Mouse (Mus musculus): ENCODE measurements at regions not wholly inside any gene's neighbourhood (a gene's known extent, or its start where the extent isn't known, plus 50 kb on each side); places are given as distances from the start of the nearest gene placed in this dataset.

GRCm38 (mm10) chr16:57857071-57857470 lies 102.5 kb upstream of the Col8a1 start:
- Histone ChIP-seq H3K4me3 (ENCODE audit: insufficient read depth, poor library complexity, severe bottlenecking) (no peak overlapping the region), H3K27me3 (ENCODE audit: control insufficient read depth, insufficient read depth, insufficient read length) (no peaks in the 10 kb centered on the region), H3K79me3 (ENCODE audit: low read depth) (no peaks in the 10 kb centered on the region), H3K79me2 (ENCODE audit: control insufficient read depth, insufficient read depth) (no peaks in the 10 kb centered on the region), H3K36me3 (ENCODE audit: control insufficient read depth, insufficient read depth) (no peaks in the 10 kb centered on the region), H3ac (ENCODE audit: control insufficient read depth, insufficient read length, low read depth) (no peak overlapping the region)
- no peak for TF ChIP-seq USF1 (IDR thresholded peaks at IDR 0.05; ENCODE audit: low read depth)
- TF ChIP-seq MYOD1 (IDR thresholded peaks at IDR 0.05; ENCODE audit: control insufficient read depth, insufficient read length, low read depth) = no peak
- no peak for TF ChIP-seq MYOG (IDR thresholded peaks at IDR 0.05; ENCODE audit: control insufficient read depth, extremely low read depth, insufficient read length)
- TF ChIP-seq CTCF (IDR thresholded peaks at IDR 0.05; ENCODE audit: control insufficient read depth, insufficient read depth, insufficient read length) = no peak
- no peak for TF ChIP-seq CEBPB (IDR thresholded peaks at IDR 0.05; ENCODE audit: low read depth)
- no peak for TF ChIP-seq MAX (IDR thresholded peaks at IDR 0.05)
- TF ChIP-seq FOSL1 (IDR thresholded peaks at IDR 0.05; ENCODE audit: insufficient read depth, low read length, poor library complexity, severe bottlenecking) = no peak

- Histone ChIP-seq H3K27me3 (ENCODE audit: control insufficient read depth, insufficient read depth, insufficient read length) (no peaks in the 10 kb centered on the region), H3ac (ENCODE audit: control insufficient read depth, insufficient read length, low read depth) (no peak overlapping the region), H3K79me3 (ENCODE audit: low read depth) (no peaks in the 10 kb centered on the region), H3K4me3 (ENCODE audit: insufficient read depth, poor library complexity, severe bottlenecking) (no peak overlapping the region), H3K36me3 (ENCODE audit: control insufficient read depth, insufficient read depth) (no peaks in the 10 kb centered on the region), H3K79me2 (ENCODE audit: control insufficient read depth, insufficient read depth) (no peaks in the 10 kb centered on the region)
- TF ChIP-seq USF1 (IDR thresholded peaks at IDR 0.05; ENCODE audit: low read depth) (no peak), MYOD1 (IDR thresholded peaks at IDR 0.05; ENCODE audit: control insufficient read depth, insufficient read length, low read depth) (no peak)
These were observed 103.7 kb upstream of the Col8a1 start for GRCm38 (mm10) chr16:57858151-57858764.

- Histone ChIP-seq H3K27me3 (ENCODE audit: control insufficient read depth, insufficient read depth, insufficient read length) (no peaks in the 10 kb centered on the region), H3K36me3 (ENCODE audit: control insufficient read depth, insufficient read depth) (no peaks in the 10 kb centered on the region), H3K4me3 (ENCODE audit: insufficient read depth, poor library complexity, severe bottlenecking) (no peak overlapping the region), H3K79me2 (ENCODE audit: control insufficient read depth, insufficient read depth) (no peaks in the 10 kb centered on the region), H3ac (ENCODE audit: control insufficient read depth, insufficient read length, low read depth) (no peak overlapping the region), H3K79me3 (ENCODE audit: low read depth) (no peaks in the 10 kb centered on the region)
- no peak for TF ChIP-seq CTCF (IDR thresholded peaks at IDR 0.05; ENCODE audit: control insufficient read depth, insufficient read depth, insufficient read length)
These were observed 104.2 kb upstream of the Col8a1 start for GRCm38 (mm10) chr16:57858765-57859201.

GRCm38 (mm10) chr16:57863206-57863860 lies 108.8 kb upstream of the Col8a1 start:
- Histone ChIP-seq H3K79me2 (ENCODE audit: control insufficient read depth, insufficient read depth) (no peaks in the 10 kb centered on the region), H3K27me3 (ENCODE audit: control insufficient read depth, insufficient read depth, insufficient read length) (no peaks in the 10 kb centered on the region), H3ac (ENCODE audit: control insufficient read depth, insufficient read length, low read depth) (no peak overlapping the region), H3K79me3 (ENCODE audit: low read depth) (no peaks in the 10 kb centered on the region), H3K36me3 (ENCODE audit: control insufficient read depth, insufficient read depth) (no peaks in the 10 kb centered on the region), H3K4me3 (ENCODE audit: insufficient read depth, poor library complexity, severe bottlenecking) (no peak overlapping the region)
- TF ChIP-seq MYOD1 (IDR thresholded peaks at IDR 0.05; ENCODE audit: control insufficient read depth, insufficient read length, low read depth) = no peak
- no peak for TF ChIP-seq CTCF (IDR thresholded peaks at IDR 0.05; ENCODE audit: control insufficient read depth, insufficient read depth, insufficient read length)
- TF ChIP-seq USF1 (IDR thresholded peaks at IDR 0.05; ENCODE audit: low read depth) = no peak
- TF ChIP-seq MAX (IDR thresholded peaks at IDR 0.05) = no peak
- no peak for TF ChIP-seq CEBPB (IDR thresholded peaks at IDR 0.05; ENCODE audit: low read depth)
- no peak for TF ChIP-seq FOSL1 (IDR thresholded peaks at IDR 0.05; ENCODE audit: insufficient read depth, low read length, poor library complexity, severe bottlenecking)
- TF ChIP-seq MYOG (IDR thresholded peaks at IDR 0.05; ENCODE audit: control insufficient read depth, extremely low read depth, insufficient read length) = no peak

- Histone ChIP-seq H3K4me3 (ENCODE audit: insufficient read depth, poor library complexity, severe bottlenecking) (no peak overlapping the region), H3K79me3 (ENCODE audit: low read depth) (no peaks in the 10 kb centered on the region)
- no peak for TF ChIP-seq CEBPB (IDR thresholded peaks at IDR 0.05; ENCODE audit: low read depth)
- no peak for TF ChIP-seq MYOG (IDR thresholded peaks at IDR 0.05; ENCODE audit: control insufficient read depth, extremely low read depth, insufficient read length)
- TF ChIP-seq CTCF (IDR thresholded peaks at IDR 0.05; ENCODE audit: control insufficient read depth, insufficient read depth, insufficient read length) = no peak
- TF ChIP-seq FOSL1 (IDR thresholded peaks at IDR 0.05; ENCODE audit: insufficient read depth, low read length, poor library complexity, severe bottlenecking) = no peak
- TF ChIP-seq MYOD1 (IDR thresholded peaks at IDR 0.05; ENCODE audit: control insufficient read depth, insufficient read length, low read depth) = no peak
- TF ChIP-seq MAX (IDR thresholded peaks at IDR 0.05) = no peak
- no peak for TF ChIP-seq USF1 (IDR thresholded peaks at IDR 0.05; ENCODE audit: low read depth)
These were observed 122.3 kb upstream of the Col8a1 start for GRCm38 (mm10) chr16:57876857-57877256.

GRCm38 (mm10) chr16:57881575-57882094 lies 127.1 kb upstream of the Col8a1 start:
- H3K79me2 ChIP-seq (ENCODE audit: control insufficient read depth, insufficient read depth) = no peaks in the 10 kb centered on the region
- TF ChIP-seq MAX (IDR thresholded peaks at IDR 0.05) (no peak), FOSL1 (IDR thresholded peaks at IDR 0.05; ENCODE audit: insufficient read depth, low read length, poor library complexity, severe bottlenecking) (no peak), MYOD1 (IDR thresholded peaks at IDR 0.05; ENCODE audit: control insufficient read depth, insufficient read length, low read depth) (no peak), MYOG (IDR thresholded peaks at IDR 0.05; ENCODE audit: control insufficient read depth, extremely low read depth, insufficient read length) (no peak), USF1 (IDR thresholded peaks at IDR 0.05; ENCODE audit: low read depth) (no peak), CEBPB (IDR thresholded peaks at IDR 0.05; ENCODE audit: low read depth) (no peak), CTCF (IDR thresholded peaks at IDR 0.05; ENCODE audit: control insufficient read depth, insufficient read depth, insufficient read length) (no peak)
- H3K36me3 ChIP-seq (ENCODE audit: control insufficient read depth, insufficient read depth) = no peaks in the 10 kb centered on the region
- no peaks in the 10 kb centered on the region for H3K27me3 ChIP-seq (ENCODE audit: control insufficient read depth, insufficient read depth, insufficient read length)
- no peak overlapping the region for H3K4me3 ChIP-seq (ENCODE audit: insufficient read depth, poor library complexity, severe bottlenecking)
- H3ac ChIP-seq (ENCODE audit: control insufficient read depth, insufficient read length, low read depth) = no peak overlapping the region
- H3K79me3 ChIP-seq (ENCODE audit: low read depth) = no peaks in the 10 kb centered on the region

More at GRCm38 (mm10) chr16:57876857-57877256, 122.3 kb upstream of the Col8a1 start:
- H3K27me3 ChIP-seq (ENCODE audit: control insufficient read depth, insufficient read depth, insufficient read length) = no peaks in the 10 kb centered on the region
- H3K79me2 ChIP-seq (ENCODE audit: control insufficient read depth, insufficient read depth) = no peaks in the 10 kb centered on the region
- H3ac ChIP-seq (ENCODE audit: control insufficient read depth, insufficient read length, low read depth) = no peak overlapping the region
- H3K36me3 ChIP-seq (ENCODE audit: control insufficient read depth, insufficient read depth) = no peaks in the 10 kb centered on the region

Data from C2C12 (cell line).